Mouse (Mus musculus) gastrocnemius, adult 18-20 months (tissue): Measurements from ENCODE around the gene Rpl10-ps3. TPM values are rescaled to one million over a fixed set of nuclear protein-coding genes. Genes with fewer than 3 reads are reported as not detected.

Source experiments
- DNase-seq: peaks from one replicate; pipeline ENCODE4 v3.0.0; 2021; ENCODE audit warnings: low spot score
- total RNA-seq, 2 experiments: library from RNA; stranded (reverse); gene quantifications; 2 replicates each; pipeline ENCODE4 v1.2.3; 2021

Rpl10-ps3 gene
- total RNA-seq, 2 experiments from 2014 or later = 524 TPM

- DNase-seq = no peak
These were observed 29.1 kb downstream of the Rpl10-ps3 start for GRCm38 (mm10) chr9:50315650-50316049.

- no peak for DNase-seq
These were observed 33.7 kb downstream of the Rpl10-ps3 start for GRCm38 (mm10) chr9:50311036-50311545.

GRCm38 (mm10) chr9:50305666-50306402 is 38.9 kb downstream of the Rpl10-ps3 start:
- no peak for DNase-seq

- no peak for DNase-seq
These were observed 39.7 kb downstream of the Rpl10-ps3 start for GRCm38 (mm10) chr9:50305046-50305445.

- no peak for DNase-seq
These were observed 40.8 kb downstream of the Rpl10-ps3 start for GRCm38 (mm10) chr9:50304004-50304403.

GRCm38 (mm10) chr9:50301722-50302121 is 43.0 kb downstream of the Rpl10-ps3 start:
- DNase-seq = no peak

- no peak for DNase-seq
These were observed 46.4 kb downstream of the Rpl10-ps3 start for GRCm38 (mm10) chr9:50298389-50298788.

Other genes starting within 250 kb of the Rpl10-ps3 start
- not detected for gene Plet1, start 149.6 kb upstream of the Rpl10-ps3 start, total RNA-seq
- gene Pts, start 183.8 kb upstream of the Rpl10-ps3 start, total RNA-seq = 10 to 100 TPM; 11.0 to 12.2 TPM
- gene Il18, start 209.9 kb upstream of the Rpl10-ps3 start, total RNA-seq = 1 to 10 TPM; 1.0 to 2.0 TPM
- gene Bco2, start 210.2 kb upstream of the Rpl10-ps3 start, total RNA-seq = under 1 TPM; 0.27 to 0.55 TPM
- gene Tex12, start 216.4 kb upstream of the Rpl10-ps3 start, total RNA-seq = not detected